Mouse (Mus musculus): ENCODE data around the gene Ice1. TPM values are rescaled to one million over a fixed set of nuclear protein-coding genes. Genes with fewer than 3 reads are reported as not detected.

The Ice1 gene
- polyA plus RNA-seq, 1 experiment = 19.8 TPM

DNA sequence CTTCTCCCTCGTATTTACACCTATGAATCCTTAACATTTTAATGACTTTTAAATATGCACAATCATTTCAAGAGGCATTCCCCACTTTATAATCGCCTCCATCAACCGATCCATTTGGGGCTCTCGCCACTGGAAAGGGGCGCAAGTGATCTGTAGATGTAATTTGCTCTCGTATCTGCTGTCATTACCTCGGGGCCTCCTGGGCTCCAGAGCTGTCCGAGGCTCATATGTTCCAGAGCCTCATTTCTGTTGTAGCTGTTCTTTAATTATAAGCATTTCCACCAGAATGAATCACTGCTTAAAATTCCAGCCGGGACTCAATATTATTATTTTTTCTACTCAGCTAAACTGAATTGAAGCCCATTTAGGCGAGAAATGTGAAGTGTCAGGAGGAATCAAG is 104.7 kb downstream of the Ice1 start:
- Histone ChIP-seq H3K27ac (ENCODE audit: insufficient read depth, low read depth, low read length) (no peak overlapping the region), H3K4me3 (ENCODE audit: insufficient read depth, low read length) (no peak overlapping the region), H3K4me1 (ENCODE audit: control insufficient read depth, insufficient read depth, low read length) (no peaks in the 10 kb centered on the region)
- TF ChIP-seq CTCF (IDR thresholded peaks at IDR 0.05; ENCODE audit: low read depth, low read length) (no peak), POLR2A (IDR thresholded peaks at IDR 0.05; ENCODE audit: borderline replicate concordance, low read depth, low read length) (no peak)

DNA sequence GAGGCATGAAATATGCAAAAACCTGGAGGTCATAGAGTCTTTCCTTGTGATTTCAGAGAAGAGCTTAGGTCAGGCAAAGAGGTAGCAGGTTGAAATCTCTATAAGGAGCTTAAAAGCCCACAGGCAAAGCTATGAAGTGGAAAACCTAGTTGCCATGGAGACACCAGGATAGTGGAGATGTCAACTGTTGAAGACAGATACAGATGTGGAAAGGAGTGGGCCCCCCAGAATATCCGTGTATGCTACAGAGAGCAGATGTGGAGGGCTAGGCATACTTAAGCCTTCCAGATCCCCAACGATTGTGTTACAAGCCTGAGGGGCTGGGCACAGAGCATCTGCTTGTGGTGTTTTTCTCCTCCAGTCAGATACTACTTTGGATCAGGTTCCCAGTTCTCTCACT is 119.8 kb downstream of the Ice1 start:
- H3K4me1 ChIP-seq (ENCODE audit: control insufficient read depth, insufficient read depth, low read length) = no peaks in the 10 kb centered on the region
- H3K27ac ChIP-seq (ENCODE audit: insufficient read depth, low read depth, low read length) = no peak overlapping the region
- no peak overlapping the region for H3K4me3 ChIP-seq (ENCODE audit: insufficient read depth, low read length)
- TF ChIP-seq POLR2A (IDR thresholded peaks at IDR 0.05; ENCODE audit: borderline replicate concordance, low read depth, low read length) = no peak
- no peak for TF ChIP-seq CTCF (IDR thresholded peaks at IDR 0.05; ENCODE audit: low read depth, low read length)

DNA sequence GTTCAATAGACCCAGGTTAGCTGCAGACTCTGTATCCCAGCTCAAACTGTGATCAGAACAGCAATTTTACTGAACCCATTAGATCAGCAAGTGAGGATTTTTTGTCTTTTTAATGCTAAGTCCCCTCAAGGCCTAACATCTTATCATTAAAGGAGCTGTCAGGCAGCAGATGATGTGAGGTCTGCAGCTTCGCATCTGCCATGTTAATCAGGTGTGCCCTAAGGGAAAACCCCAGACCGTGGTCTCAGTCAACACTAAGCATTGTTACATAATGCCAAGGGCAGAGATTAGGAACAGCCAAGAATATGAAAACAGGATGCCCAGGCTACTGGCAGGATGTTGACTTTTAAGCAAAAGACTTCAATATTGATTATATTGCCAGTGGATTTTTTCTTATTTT is 122.4 kb downstream of the Ice1 start:
- H3K4me3 ChIP-seq (ENCODE audit: insufficient read depth, low read length) = no peak overlapping the region
- H3K27ac ChIP-seq (ENCODE audit: insufficient read depth, low read depth, low read length) = no peak overlapping the region
- H3K4me1 ChIP-seq (ENCODE audit: control insufficient read depth, insufficient read depth, low read length) = no peaks in the 10 kb centered on the region
- TF ChIP-seq POLR2A (IDR thresholded peaks at IDR 0.05; ENCODE audit: borderline replicate concordance, low read depth, low read length) (no peak), CTCF (IDR thresholded peaks at IDR 0.05; ENCODE audit: low read depth, low read length) (no peak)

DNA sequence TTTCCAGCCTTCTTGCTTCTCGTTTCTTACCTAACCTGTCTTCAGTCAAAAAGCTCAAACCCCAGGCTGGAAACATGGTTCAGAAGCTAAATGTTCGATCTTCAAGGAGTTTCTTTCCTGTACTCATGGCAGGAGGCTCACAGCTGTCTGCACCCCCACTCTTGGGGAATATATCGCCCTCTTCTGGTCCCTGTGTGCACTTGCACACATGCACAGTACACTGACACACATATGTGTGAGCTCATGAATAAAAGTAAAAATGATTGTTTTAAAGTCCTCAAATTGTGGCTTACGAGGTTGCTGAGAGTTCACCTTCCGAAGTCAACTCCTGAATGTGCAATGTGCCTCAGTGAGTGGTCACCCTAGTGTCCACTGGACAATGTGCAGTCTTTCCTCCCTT is 127.2 kb downstream of the Ice1 start:
- no peaks in the 10 kb centered on the region for H3K4me1 ChIP-seq (ENCODE audit: control insufficient read depth, insufficient read depth, low read length)
- H3K27ac ChIP-seq (ENCODE audit: insufficient read depth, low read depth, low read length) = no peak overlapping the region
- no peak overlapping the region for H3K4me3 ChIP-seq (ENCODE audit: insufficient read depth, low read length)
- TF ChIP-seq POLR2A (IDR thresholded peaks at IDR 0.05; ENCODE audit: borderline replicate concordance, low read depth, low read length) (no peak), CTCF (IDR thresholded peaks at IDR 0.05; ENCODE audit: low read depth, low read length) (no peak)

DNA sequence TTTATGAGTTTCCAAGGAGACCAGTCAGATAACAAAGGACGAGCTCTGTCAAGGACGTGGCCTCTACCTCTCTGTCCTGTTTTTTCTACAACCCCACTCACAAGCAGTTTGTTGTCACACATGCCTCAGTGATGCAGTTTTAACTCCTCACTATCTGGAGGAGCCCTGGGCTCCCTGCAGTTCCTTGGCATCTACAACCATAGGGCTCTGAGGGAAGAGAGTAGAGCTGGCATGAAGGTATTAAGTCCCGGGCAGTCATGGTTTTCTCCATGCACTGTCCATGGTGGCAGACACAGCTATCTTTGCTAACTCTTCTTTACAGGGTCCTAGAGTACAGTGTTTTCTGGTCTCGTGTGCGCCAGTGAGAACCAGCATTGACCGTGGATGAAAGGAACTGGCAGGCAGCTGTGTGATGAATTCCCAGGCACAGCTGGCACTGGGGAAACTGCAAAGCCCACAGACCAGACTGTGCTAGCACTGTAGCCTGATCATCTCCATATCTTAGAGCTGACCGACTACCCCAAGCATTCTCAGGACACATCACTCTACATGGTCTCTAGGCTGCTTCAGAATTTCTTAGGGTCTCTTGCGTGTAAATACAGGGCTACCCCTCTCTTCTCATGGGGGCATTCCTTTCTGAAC is 127.9 kb downstream of the Ice1 start:
- H3K4me3 ChIP-seq (ENCODE audit: insufficient read depth, low read length) = no peak overlapping the region
- TF ChIP-seq POLR2A (IDR thresholded peaks at IDR 0.05; ENCODE audit: borderline replicate concordance, low read depth, low read length) = no peak
- TF ChIP-seq CTCF (IDR thresholded peaks at IDR 0.05; ENCODE audit: low read depth, low read length) = no peak
- no peaks in the 10 kb centered on the region for H3K4me1 ChIP-seq (ENCODE audit: control insufficient read depth, insufficient read depth, low read length)
- no peak overlapping the region for H3K27ac ChIP-seq (ENCODE audit: insufficient read depth, low read depth, low read length)

DNA sequence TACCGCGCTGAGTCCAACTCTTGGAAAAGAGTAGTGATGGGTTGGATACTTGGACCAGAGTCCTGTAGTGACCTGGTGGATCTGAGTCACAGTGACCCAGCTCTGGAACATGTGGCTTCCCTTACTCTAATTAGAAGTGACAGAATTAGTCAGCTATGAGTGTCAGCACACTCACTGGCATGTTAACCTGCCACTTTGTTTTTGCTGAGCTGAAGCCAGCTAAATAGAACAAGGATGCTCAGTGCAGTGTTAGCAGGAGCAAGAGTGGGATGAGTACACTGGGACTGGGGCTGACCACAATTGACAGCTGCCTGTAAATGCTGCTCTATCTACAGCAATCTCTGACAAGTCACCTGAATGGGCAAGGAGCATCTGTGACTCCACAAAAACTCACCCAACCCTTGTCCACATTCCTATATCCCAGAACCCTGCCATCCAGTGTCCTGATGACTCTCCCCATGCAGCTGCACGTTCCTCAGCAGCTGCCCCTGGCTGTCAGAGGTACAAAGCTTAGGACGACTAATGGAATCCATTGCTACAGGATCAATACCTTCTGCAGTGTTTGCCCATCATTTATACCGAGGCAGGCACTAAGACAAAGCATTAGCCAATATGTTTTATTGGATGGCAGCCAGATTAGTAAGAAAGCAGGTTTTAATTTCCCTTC is 128.6 kb downstream of the Ice1 start:
- Histone ChIP-seq H3K4me1 (ENCODE audit: control insufficient read depth, insufficient read depth, low read length) (no peaks in the 10 kb centered on the region), H3K27ac (ENCODE audit: insufficient read depth, low read depth, low read length) (no peak overlapping the region), H3K4me3 (ENCODE audit: insufficient read depth, low read length) (no peak overlapping the region)
- TF ChIP-seq CTCF (IDR thresholded peaks at IDR 0.05; ENCODE audit: low read depth, low read length) = no peak
- no peak for TF ChIP-seq POLR2A (IDR thresholded peaks at IDR 0.05; ENCODE audit: borderline replicate concordance, low read depth, low read length)

Other genes with a start within 250 kb of the Ice1 start
- gene Adamts16, start 204.2 kb upstream of the Ice1 start, polyA plus RNA-seq (2012; ENCODE audit: insufficient read depth, insufficient read length, missing spikeins) = not detected in 2 replicates